Mouse (Mus musculus) hindbrain, embryonic 11.5 days (tissue): ENCODE measurements around the gene Map6. TPM values are rescaled to one million over a fixed set of nuclear protein-coding genes. Genes with fewer than 3 reads are reported as not detected.

Experiments
- ATAC-seq: fragments of 200-750 bp; cut with Nextera tagmentation; 2 replicates; pipeline ENCODE4 v1.8.0; 2017; ENCODE audit warnings: mild to moderate bottlenecking, moderate TSS enrichment, moderate library complexity; ENCODE audit not compliant: low FRiP score
- DNase-seq: peaks from one replicate; pipeline ENCODE4 v3.0.0-alpha.2; 2015; ENCODE audit warnings: low spot score
- H3K27ac ChIP-seq: fragments of 300-500 bp; sonication (generic); 2 replicates; pipeline ENCODE4 v1.5.1; 2014; ENCODE audit warnings: mild to moderate bottlenecking, low read depth, low read length
- H3K27me3 ChIP-seq: fragments of 300-500 bp; sonication (generic); 2 replicates; pipeline ENCODE4 v1.6.1; 2014; ENCODE audit warnings: mild to moderate bottlenecking, low read length, moderate library complexity, mixed read lengths; ENCODE audit not compliant: control insufficient read depth, insufficient read depth
- H3K36me3 ChIP-seq: fragments of 300-500 bp; sonication (generic); 2 replicates; pipeline ENCODE4 v1.6.1; 2014; ENCODE audit warnings: mild to moderate bottlenecking, low read length, moderate library complexity, mixed read lengths; ENCODE audit not compliant: control insufficient read depth, insufficient read depth
- H3K4me1 ChIP-seq: fragments of 300-500 bp; sonication (generic); replicated peaks from 2 replicates; pipeline ENCODE4 v1.6.1; 2014; ENCODE audit warnings: low read length, mixed read lengths; ENCODE audit not compliant: control insufficient read depth, insufficient read depth
- H3K4me2 ChIP-seq: fragments of 300-500 bp; sonication (generic); replicated peaks from 2 replicates; pipeline ENCODE4 v1.6.1; 2014; ENCODE audit warnings: mild to moderate bottlenecking, low read depth, low read length
- H3K4me3 ChIP-seq: fragments of 300-500 bp; sonication (generic); 2 replicates; pipeline ENCODE4 v1.5.1; 2014; ENCODE audit warnings: low read depth, low read length
- H3K9ac ChIP-seq: fragments of 300-500 bp; sonication (generic); 2 replicates; pipeline ENCODE4 v1.6.1; 2014; ENCODE audit warnings: low read depth, low read length
- H3K9me3 ChIP-seq: fragments of 300-500 bp; sonication (generic); 2 replicates; pipeline ENCODE4 v1.6.1; 2016; ENCODE audit warnings: low read length; ENCODE audit not compliant: control insufficient read depth
- WGBS: fragments of 180-500 bp; shearing (Covaris S2); extraction: QIAGEN DNeasy Blood & Tissue Kit; methylation state at CpG from one replicate; pipeline ENCODE4 v1.1.7; 2014; 5-methylcytosine and 5-hydroxymethylcytosine counted together
- polyA plus RNA-seq: library from polyadenylated mRNA; unstranded; fragments of >200 nt; fragmentation: Nextera tagmentation; extraction: Ambion mirVana; gene quantifications from 2 replicates; pipeline ENCODE4 v1.2.1, GENCODE M21; 2014

Gene Map6
- polyA plus RNA-seq, 1 experiment from 2014 or later, result 49.6 TPM

GRCm38 (mm10) chr7:99349782-99350720, 82.8 kb downstream of the Map6 start:
- ATAC-seq (no peak), DNase-seq (no peak)
- peak overlapping the region; percentile 43 for H3K4me3 ChIP-seq
- peaks cover 11% of the 10 kb centered on the region for H3K4me1 ChIP-seq
- H3K27ac ChIP-seq, result no peak overlapping the region
- H3K9ac ChIP-seq, result peak overlapping the region; percentile 88; the same call in 1 of the 2 replicates
- peak overlapping the region; percentile 69 for H3K4me2 ChIP-seq
- no peaks in the 10 kb centered on the region for H3K27me3 ChIP-seq
- H3K9me3 ChIP-seq, result no peaks in the 10 kb centered on the region
- H3K36me3 ChIP-seq, result peaks cover 20% of the 10 kb centered on the region
- 57% methylated on average over 9 of the region's 9 CpGs for WGBS

GRCm38 (mm10) chr7:99351104-99351801, 84.0 kb downstream of the Map6 start:
- WGBS, result 4% methylated on average over 12 of the region's 12 CpGs
- Histone ChIP-seq H3K27ac (peak overlapping the region; percentile 95), H3K9ac (peak overlapping the region; percentile 88), H3K4me1 (peaks cover 21% of the 10 kb centered on the region), H3K27me3 (no peaks in the 10 kb centered on the region), H3K4me2 (peak overlapping the region; percentile 69), H3K4me3 (peak overlapping the region; percentile 43), H3K9me3 (no peaks in the 10 kb centered on the region), H3K36me3 (peaks cover 17% of the 10 kb centered on the region)
- DNase-seq (peak; percentile 53), ATAC-seq (peak; percentile 26; the same call in 1 of the 2 replicates)

DNA sequence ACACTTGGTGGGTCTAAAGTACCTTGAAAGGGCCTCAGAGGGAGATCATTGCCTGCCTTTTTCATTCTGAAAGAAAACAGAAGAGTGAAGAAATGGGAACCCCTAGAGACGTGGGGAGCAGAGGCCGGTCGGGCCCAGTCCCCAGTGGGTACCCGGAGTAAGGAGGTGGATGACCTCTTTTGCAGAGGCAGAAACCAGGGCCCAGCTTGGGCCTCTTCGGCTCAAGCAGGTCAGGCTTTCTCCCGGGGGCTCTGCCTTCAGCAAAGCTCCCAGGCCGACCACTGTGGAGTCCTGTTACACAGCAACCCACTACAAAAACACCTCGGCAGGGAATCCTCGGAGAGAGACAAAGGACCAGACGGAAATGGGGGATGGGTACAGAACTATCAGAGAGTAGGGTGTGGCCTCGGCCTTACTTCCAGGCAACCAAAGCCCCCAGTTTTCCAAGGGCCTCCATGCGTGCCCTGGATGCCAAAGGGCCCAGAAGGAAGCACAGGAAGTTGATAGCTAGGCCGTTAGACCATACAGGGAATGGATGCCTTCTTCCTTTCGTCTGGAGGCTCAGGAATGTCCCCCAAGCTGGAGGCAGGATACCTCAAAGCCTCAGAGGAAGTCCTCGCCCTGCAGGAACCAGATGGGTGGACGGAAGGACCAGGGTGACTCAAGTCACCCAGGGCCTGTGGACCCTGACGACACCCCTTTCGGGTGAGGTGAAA, 84.7 kb downstream of the Map6 start:
- 3% methylated on average over 18 of the region's 18 CpGs for WGBS
- H3K4me2 ChIP-seq, result peak overlapping the region; percentile 69

GRCm38 (mm10) chr7:99352526-99353400, 85.5 kb downstream of the Map6 start, which contains the start of gene Serpinh1:
TSS of gene Serpinh1 (minus strand) at chr7:99353239.
- H3K36me3 ChIP-seq, result peaks cover 12% of the 10 kb centered on the region; the same call in 1 of the 2 replicates
- H3K4me2 ChIP-seq, result peak within 1 kb of the TSS; percentile 69
- DNase-seq (peak; percentile 85), ATAC-seq (peak; percentile 53)
- H3K9me3 ChIP-seq, result no peaks in the 10 kb centered on the region
- H3K27ac ChIP-seq, result peak within 1 kb of the TSS; percentile 95
- 1% methylated on average over 35 of the region's 35 CpGs for WGBS
- peaks cover 30% of the 10 kb centered on the region for H3K4me1 ChIP-seq
- H3K9ac ChIP-seq, result peak within 1 kb of the TSS; percentile 88
- peak within 1 kb of the TSS; percentile 43 for H3K4me3 ChIP-seq
- H3K27me3 ChIP-seq, result no peaks in the 10 kb centered on the region

More for the DNA sequence above, 84.7 kb downstream of the Map6 start:
- Histone ChIP-seq H3K9me3 (no peaks in the 10 kb centered on the region), H3K4me1 (peaks cover 27% of the 10 kb centered on the region), H3K36me3 (peaks cover 14% of the 10 kb centered on the region), H3K27me3 (no peaks in the 10 kb centered on the region), H3K27ac (peak overlapping the region; percentile 95), H3K4me3 (peak overlapping the region; percentile 43), H3K9ac (peak overlapping the region; percentile 88)
- DNase-seq (peak; percentile 84), ATAC-seq (peak; percentile 64)

DNA sequence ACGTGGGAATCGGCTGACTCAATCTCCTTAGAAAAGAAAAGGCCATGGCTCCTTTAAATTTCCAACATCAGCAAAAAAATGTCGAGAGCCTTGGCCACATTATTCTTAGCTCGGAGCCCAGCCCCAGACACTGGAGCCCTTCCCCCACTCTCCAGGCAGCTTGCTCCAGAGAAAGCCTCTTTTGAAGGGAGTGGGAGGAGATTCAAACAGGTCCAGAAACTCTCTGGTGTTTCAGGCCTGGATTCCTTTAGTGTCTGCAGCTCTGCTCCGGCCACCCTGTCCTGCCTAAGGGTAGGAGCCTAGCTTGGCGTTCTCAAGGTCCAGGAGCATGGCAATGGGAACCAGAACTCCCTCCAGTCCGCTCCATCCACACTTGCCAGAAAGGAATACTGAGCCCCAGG, 88.5 kb downstream of the Map6 start:
- no peak overlapping the region for H3K4me3 ChIP-seq
- no peak for ATAC-seq

DNA sequence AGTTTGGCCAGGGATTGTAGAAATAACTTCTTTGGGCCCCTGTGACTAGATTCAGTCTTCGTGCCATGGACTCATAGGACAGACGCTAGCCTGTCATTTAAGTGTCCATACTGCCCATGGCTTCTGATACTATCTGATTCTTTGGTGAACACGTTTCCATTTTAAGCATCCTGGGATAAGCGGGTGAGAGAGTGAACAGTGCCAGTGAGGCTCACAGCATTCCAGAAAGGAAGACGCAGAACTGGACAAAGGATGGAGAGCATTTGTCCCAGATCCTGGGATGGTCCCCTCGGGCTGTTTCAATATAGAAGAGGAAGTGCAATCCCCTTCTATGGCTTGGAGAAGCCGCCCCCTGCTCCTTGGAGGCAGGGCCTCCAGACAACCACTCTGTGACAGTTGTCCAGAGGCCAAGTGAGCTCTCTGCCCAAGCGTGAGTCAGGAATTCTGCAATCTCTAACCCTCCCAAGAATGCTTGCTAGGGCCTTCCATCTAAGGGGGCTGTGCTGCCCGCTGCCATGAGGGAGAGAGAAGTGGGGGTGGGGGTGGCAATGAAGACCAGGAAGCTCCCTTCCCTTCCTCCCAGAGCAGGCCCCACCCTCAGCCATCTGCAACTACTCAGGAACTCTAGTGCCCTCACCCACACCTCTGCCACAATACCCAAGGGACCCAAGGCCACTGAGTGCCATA, 89.1 kb downstream of the Map6 start:
- Histone ChIP-seq H3K27ac (peak overlapping the region; percentile 86), H3K4me1 (peaks cover 27% of the 10 kb centered on the region), H3K27me3 (no peaks in the 10 kb centered on the region), H3K4me3 (no peak overlapping the region), H3K9ac (peak overlapping the region; percentile 38; the same call in 1 of the 2 replicates), H3K4me2 (no peak overlapping the region; the same call in 1 of the 2 replicates), H3K9me3 (no peaks in the 10 kb centered on the region), H3K36me3 (no peaks in the 10 kb centered on the region)
- no peak for DNase-seq
- ATAC-seq, result no peak
- 39% methylated on average over 9 of the region's 9 CpGs for whole genome bisulfite sequencing

More for the DNA sequence above, 88.5 kb downstream of the Map6 start:
- no peaks in the 10 kb centered on the region for H3K9me3 ChIP-seq
- peak overlapping the region; percentile 38; the same call in 1 of the 2 replicates for H3K9ac ChIP-seq
- H3K36me3 ChIP-seq, result no peaks in the 10 kb centered on the region
- H3K27ac ChIP-seq, result peak overlapping the region; percentile 86
- peaks cover 32% of the 10 kb centered on the region for H3K4me1 ChIP-seq
- peak overlapping the region; percentile 21; the same call in 1 of the 2 replicates for H3K4me2 ChIP-seq
- WGBS, result 4% methylated on average over 7 of the region's 7 CpGs
- peak; percentile 84 for DNase-seq
- no peaks in the 10 kb centered on the region for H3K27me3 ChIP-seq

- 54% methylated on average over 7 of the region's 7 CpGs for WGBS
- H3K36me3 ChIP-seq, result no peaks in the 10 kb centered on the region
- H3K4me1 ChIP-seq, result peaks cover 27% of the 10 kb centered on the region
- H3K9me3 ChIP-seq, result no peaks in the 10 kb centered on the region
- H3K27me3 ChIP-seq, result no peaks in the 10 kb centered on the region
- no peak overlapping the region for H3K4me3 ChIP-seq
- H3K9ac ChIP-seq, result no peak overlapping the region
- no peak for DNase-seq
- no peak overlapping the region for H3K4me2 ChIP-seq
- no peak for ATAC-seq
- no peak overlapping the region for H3K27ac ChIP-seq
Measured at GRCm38 (mm10) chr7:99357201-99357600, 90.0 kb downstream of the Map6 start.
